Mouse (Mus musculus): ENCODE results near the gene Olfr435. TPM values are rescaled to one million over a fixed set of nuclear protein-coding genes. Genes with fewer than 3 reads are reported as not detected.

The Olfr435 gene
- polyA plus RNA-seq (2014; fragmentation: Illumina TruSeq; extraction: RNeasy Lipid Tissue Mini Kit (QIAGEN cat#74804)), result not detected

DNA sequence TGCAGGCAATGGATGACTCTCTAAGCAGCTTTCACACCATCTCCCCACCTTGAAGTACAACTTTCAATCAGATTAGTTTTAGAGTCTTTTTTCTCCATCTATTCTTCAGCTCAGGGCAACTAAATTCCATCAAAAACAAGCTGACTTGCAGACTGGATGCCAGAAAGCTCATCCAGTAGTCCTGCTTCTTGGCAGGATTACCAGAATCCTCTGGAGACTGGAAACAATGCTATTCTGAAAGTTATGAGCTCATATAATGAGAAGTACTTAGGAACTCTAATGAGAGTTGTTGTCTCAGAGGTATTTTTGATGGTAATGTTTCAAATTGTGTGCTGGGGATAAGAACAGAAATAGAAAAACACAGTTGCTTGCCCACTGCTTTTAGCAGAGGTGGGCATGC is at the start of gene Olfr435:
TSS of gene Olfr435 (plus strand) at position 366 of the 400 bp plus-strand sequence.

DNA sequence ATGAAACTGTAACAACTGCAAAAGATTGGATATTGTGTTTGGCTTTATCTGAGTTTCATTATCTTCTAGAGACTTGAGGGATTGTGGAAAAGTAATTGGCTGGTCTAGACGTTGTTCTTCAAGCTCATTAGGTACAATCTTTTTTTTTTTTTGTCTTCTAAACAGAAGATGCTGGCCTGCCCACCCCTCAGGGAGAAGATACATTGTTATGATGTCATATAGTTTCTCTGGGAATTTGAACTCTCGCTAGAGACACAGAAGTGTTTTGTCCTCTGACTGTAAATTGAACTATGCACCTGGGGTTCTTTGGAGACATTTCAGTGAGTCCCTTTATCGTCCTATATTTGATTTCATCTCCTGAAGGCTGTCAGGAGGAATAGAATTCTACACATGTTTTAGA is 34.0 kb upstream of the Olfr435 start, which contains the start of gene Olfr437:
TSS of gene Olfr437 (plus strand) at position 301 of the 400 bp plus-strand sequence.

DNA sequence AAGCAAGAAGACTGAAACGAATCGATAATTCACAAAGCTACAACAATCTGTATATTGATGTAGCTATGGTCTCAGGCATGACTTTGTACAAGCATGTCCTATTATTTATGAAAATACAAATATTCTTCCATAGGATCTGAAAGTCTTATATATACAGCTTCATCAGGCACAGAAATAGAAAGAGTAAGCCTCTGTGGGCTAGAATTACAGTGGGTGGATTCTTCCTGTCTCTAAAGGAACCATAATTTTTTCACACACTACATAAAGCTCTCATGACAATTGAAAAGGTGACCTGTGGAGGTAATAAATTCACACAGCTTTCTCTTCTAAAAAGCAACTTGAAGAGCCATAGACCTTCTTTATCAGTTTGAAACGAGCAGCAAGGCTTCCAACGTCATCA is 25.1 kb upstream of the Olfr435 start, which contains the start of gene Olfr13:
TSS of gene Olfr13 (plus strand) at position 301 of the 400 bp plus-strand sequence.

DNA sequence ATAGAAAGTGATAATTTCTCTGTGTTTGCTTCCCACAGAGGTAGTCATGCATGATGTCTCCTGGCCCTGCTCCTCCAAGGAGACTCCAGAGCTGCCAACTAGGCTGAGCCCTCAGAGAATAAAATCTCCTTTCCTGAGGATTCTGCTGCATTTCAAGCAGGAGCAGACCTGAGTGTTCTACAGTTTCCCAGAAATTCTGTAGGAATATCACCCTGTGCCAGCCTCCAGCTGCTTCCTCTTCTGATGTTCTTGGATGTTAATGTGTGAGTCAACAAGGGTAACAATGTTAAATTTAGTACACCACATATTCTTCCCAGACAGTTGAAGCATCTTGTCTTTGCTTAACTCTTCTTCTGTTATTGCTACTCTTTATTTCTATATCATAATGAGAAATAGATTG is 15.9 kb downstream of the Olfr435 start, which contains the start of gene Olfr434:
TSS of gene Olfr434 (plus strand) at position 149 of the 400 bp plus-strand sequence.

DNA sequence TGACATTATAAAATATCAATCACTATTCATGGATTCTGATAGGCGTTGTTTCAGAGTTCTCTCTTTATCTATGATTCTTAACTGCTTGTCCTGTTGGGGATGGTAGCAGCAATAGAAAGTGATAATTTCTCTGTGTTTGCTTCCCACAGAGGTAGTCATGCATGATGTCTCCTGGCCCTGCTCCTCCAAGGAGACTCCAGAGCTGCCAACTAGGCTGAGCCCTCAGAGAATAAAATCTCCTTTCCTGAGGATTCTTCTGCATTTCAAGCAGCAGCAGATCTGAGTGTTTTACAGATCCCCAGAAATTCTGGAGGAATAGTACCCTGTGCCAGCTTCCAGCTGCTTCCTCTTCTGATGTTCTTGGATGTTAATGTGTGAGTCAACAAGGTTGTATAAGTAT is 34.3 kb downstream of the Olfr435 start, which contains the start of gene Olfr47:
TSS of gene Olfr47 (plus strand) at position 275 of the 400 bp plus-strand sequence.

Other genes starting within 250 kb of the Olfr435 start
- not detected for gene Olfr444, start 248.1 kb upstream of the Olfr435 start, polyA plus RNA-seq (2014; fragmentation: Illumina TruSeq; extraction: RNeasy Lipid Tissue Mini Kit (QIAGEN cat#74804))
- gene Olfr441, start 90.8 kb upstream of the Olfr435 start, polyA plus RNA-seq (2014; fragmentation: Illumina TruSeq; extraction: RNeasy Lipid Tissue Mini Kit (QIAGEN cat#74804)), result not detected
- gene Olfr237-ps1, start 50.6 kb upstream of the Olfr435 start, polyA plus RNA-seq (2014; fragmentation: Illumina TruSeq; extraction: RNeasy Lipid Tissue Mini Kit (QIAGEN cat#74804)), result not detected
- gene Olfr437, start 33.9 kb upstream of the Olfr435 start, polyA plus RNA-seq (2014; fragmentation: Illumina TruSeq; extraction: RNeasy Lipid Tissue Mini Kit (QIAGEN cat#74804)), result not detected
- gene Olfr13, start 25.0 kb upstream of the Olfr435 start, polyA plus RNA-seq (2014; fragmentation: Illumina TruSeq; extraction: RNeasy Lipid Tissue Mini Kit (QIAGEN cat#74804)), result not detected
- not detected for gene Olfr434, start 15.9 kb downstream of the Olfr435 start, polyA plus RNA-seq (2014; fragmentation: Illumina TruSeq; extraction: RNeasy Lipid Tissue Mini Kit (QIAGEN cat#74804))
- not detected for gene Olfr47, start 34.4 kb downstream of the Olfr435 start, polyA plus RNA-seq (2014; fragmentation: Illumina TruSeq; extraction: RNeasy Lipid Tissue Mini Kit (QIAGEN cat#74804))
- gene Arhgef5, start 68.4 kb downstream of the Olfr435 start, polyA plus RNA-seq (2014; fragmentation: Illumina TruSeq; extraction: RNeasy Lipid Tissue Mini Kit (QIAGEN cat#74804)), result 20.1 TPM
- 7.1 TPM for gene Nobox, start 112.4 kb downstream of the Olfr435 start, polyA plus RNA-seq (2014; fragmentation: Illumina TruSeq; extraction: RNeasy Lipid Tissue Mini Kit (QIAGEN cat#74804))